Mouse (Mus musculus) spleen, postnatal 14 days (tissue): ENCODE data around the gene Ubqln4.
"Not testable (repeated sequence)": the region's sequence is repeated elsewhere in the genome, so short reads cannot be mapped to it uniquely, and the experiment has no call there.

Source experiments
- DNase-seq, 2 experiments: peaks; one replicate each; pipeline ENCODE4 v3.0.0; 2021 to 2022; ENCODE audit warnings: low spot score in 2 of 2

Gene Ubqln4

DNA sequence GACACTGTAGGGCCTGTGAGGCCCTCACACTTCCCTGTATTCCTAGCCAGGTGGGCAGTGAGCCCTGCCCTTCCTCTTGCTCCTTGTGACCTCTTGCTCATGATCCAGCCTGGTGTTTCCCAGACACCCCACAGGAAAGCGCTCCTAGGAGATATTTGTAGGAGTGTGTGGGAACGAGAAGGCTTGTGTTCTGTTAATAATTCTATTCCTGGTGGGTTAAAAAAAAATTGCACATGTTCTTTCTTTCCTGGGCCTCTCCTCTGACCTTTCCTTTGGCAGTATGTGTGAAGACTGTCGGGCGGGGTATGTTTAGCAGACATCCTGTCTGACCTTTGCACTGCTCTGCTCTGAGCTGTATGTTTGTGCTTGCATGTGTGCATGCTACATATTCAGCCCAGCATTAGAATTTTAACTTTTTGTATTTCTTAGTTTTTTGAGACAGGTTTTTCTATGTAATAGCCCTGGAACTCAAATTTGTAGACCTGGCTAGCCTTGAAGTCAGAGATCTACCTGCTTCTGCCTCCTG is 13.0 kb downstream of the Ubqln4 start:
- DNase-seq = no peak

DNA sequence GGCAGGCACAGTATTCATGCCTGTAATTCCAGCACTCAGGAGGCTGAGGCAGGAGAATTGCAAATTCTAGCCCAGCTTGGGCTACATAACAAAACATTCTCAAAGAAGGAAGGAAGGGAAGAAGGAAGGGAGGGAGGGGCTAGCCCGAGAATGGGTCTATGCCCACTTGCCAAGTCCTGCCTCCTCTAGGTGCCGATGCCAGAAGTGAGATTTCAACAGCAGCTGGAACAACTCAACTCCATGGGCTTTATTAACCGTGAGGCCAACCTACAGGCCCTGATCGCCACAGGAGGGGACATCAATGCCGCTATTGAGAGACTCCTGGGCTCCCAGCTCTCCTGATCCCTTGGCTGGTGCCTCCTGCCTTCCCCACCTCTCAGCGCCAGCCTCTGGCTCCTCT is 14.3 kb downstream of the Ubqln4 start:
- no peak for DNase-seq

GRCm38 (mm10) chr3:88568615-88569014 is 15.1 kb downstream of the Ubqln4 start:
- DNase-seq = no peak

GRCm38 (mm10) chr3:88569093-88569492 is 15.5 kb downstream of the Ubqln4 start:
- DNase-seq = no peak

DNA sequence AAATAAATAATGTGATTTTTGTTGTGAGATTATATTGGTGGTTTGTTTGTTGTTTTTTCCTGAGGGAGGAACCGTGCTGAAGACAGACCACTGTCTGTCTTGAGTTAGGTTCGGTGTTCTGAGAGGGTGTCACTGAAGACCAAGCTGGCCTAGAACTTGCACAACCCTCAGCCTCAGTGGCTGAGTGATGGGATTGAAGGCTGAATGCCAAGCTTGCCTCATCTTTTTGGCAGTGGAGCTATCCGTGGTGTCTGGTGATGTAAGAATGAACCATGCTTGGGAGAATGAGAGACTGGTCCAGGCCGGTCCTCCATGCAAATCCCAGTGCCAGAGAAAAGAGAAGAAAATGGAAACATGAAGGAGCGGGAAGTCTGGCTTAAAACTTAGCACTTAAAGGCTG is 16.1 kb downstream of the Ubqln4 start:
- no peak for DNase-seq

- DNase-seq = no peak
These were observed 16.8 kb downstream of the Ubqln4 start for GRCm38 (mm10) chr3:88570341-88570740.

DNA sequence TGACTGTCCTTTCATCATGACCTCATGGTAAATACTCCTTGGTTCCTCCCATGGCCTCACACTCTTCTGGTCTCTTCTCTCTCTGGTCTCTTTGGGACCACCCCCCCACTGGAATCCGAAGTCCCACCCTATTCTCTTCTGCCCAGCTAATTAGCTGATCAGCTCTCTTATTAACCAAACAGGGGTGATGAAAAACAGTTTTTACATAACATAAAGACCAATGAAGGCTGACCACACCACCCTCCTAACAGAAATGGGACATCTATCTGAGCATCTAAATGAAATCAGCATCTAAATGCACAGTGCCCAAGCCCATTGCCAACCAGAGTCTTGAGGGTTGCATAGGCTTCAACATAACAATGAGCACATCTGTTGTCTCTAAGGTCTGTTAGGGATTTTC is 18.3 kb downstream of the Ubqln4 start:
- no peak for DNase-seq

DNA sequence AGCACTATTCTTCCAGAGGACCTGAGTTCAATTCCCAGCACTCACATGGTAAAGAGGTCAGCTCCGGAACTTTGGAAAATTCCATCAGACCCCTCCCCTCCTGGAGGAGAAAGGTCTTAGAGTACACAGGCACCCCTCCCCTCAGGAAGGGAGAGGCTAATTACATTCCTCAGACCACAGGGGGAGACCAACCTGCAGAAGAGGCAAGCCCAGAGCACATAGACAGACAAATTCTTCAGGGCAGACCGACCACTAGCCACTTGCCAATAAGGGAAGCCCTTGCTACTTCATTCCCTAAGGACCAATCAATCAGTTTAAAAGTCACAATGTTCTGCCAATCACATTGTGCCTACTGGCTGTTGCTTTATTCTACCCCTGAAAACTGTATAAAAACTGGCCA is 19.3 kb downstream of the Ubqln4 start:
- no peak for DNase-seq

- DNase-seq = no peak
These were observed 20.3 kb downstream of the Ubqln4 start for GRCm38 (mm10) chr3:88573810-88574209.

- no peak for DNase-seq
These were observed 22.0 kb downstream of the Ubqln4 start, which contains the start of gene Ssr2 for GRCm38 (mm10) chr3:88575540-88575939. TSS of gene Ssr2 (plus strand) at chr3:88575876.

- not testable (repeated sequence) for DNase-seq
These were observed 24.3 kb downstream of the Ubqln4 start for GRCm38 (mm10) chr3:88577846-88578245.

DNA sequence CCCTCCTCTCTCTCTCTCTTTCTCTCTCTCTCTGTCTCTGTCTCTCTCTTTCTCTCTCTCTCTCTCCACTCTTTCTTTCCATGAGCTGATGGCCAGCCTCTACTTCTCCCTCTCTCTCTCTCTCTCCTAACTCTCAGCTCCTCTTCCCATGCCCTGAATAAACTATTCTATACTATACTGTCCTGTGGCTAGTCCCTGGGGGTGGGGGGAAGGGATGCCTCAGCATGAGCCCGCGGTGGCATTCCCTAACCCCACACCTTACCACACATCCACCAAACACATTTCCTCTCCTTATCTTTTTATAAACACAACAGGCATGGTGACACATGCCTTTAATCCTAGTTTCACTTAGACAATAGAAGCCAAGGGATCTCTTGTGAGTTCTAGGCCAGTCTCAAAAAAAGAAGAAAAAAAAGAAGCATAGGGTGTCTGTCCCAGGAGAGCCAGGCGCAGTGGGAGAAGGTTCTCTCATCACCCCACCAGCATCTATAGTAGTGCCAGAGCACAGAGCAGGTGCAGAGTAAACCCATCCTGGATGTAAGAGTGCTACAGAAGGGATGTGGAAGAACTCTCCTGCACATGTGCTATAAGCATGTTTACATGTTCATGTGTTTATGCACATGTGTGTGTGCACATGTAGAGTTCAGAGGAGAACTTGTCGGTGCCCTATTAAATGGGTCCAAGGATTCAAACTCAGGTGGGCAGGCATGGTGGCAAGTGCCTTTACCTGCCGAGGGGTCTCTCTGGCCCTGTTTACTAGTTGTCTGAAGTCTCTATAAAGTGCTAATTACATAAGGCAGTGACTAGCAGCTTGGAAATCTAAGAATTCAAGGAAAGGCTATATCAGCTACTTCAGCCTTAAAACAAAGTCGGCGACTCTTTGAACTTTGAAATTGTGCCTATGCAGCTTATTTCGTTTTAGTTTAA is 25.2 kb downstream of the Ubqln4 start:
- DNase-seq = no peak

DNA sequence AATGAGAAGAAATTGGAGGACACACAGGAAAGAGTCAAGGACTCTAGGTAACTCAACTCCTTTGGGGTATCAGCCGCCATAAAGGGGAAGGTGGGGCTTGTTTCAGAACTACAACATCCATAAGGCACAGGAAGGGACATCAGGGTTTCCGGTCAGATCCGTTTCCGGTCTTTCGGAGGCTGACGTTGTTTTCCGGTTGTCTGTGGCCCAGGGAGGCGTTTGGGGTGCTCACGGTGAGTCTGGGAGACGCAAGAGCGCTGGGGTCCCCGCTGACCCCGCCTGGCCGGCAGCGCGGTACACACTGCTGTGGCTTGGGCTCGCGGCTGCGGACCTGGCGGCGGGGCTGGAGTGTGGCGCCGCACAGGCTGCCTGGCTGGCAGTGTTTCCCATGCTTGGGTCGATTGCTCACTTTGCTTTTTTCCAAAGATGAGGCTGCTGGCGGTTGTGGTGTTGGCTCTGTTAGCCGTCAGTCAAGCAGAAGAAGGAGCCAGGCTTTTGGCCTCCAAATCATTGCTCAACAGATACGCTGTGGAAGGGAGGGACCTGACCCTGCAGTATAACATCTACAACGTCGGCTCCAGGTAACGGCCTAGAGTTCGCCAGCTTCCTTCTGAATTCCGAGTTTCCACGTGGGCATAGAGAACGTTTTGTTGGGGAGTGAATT is 26.0 kb downstream of the Ubqln4 start:
- DNase-seq = peak; percentile 47 to 66

DNA sequence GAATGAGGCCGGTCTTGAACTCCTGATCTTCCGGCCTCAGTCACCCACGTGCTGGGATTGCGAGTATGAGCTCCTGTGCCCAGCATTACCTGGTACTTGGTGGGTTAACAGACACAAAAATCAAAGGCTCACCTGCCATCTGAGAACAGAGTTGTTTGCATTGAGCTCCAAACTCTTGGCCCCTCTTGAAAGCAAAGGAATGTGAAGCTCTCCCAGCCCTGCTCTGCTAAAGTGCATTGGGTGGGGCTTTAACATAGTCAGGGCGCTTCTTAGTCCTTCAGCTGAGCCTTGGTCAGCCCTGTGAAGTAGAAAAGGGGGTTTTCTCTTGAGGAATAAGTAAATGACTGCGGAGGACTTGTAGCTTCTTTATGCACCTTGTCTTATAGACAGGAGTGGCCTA is 32.2 kb downstream of the Ubqln4 start:
- DNase-seq = no peak

DNA sequence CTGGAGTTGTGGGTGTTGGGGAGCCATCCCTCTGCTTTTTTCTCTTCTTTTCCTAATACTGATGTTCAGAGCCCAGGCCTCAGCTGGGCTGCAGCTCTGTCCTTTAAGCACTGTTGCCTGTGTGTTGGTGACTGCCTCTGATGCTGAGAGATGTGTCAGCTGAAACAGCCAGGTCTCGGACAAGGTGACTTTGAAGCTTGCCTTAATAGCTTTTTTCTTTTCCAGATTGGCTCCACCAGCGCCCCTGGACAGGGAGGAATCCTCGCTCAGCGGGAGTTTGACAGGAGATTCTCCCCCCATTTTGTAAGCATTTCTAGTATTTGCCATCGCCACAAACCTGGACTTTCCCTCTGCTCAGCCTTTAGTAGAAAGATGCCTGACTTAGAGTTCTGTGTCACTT is 33.1 kb downstream of the Ubqln4 start:
- DNase-seq = no peak

GRCm38 (mm10) chr3:88590246-88590645 is 36.7 kb downstream of the Ubqln4 start:
- DNase-seq = no peak

DNA sequence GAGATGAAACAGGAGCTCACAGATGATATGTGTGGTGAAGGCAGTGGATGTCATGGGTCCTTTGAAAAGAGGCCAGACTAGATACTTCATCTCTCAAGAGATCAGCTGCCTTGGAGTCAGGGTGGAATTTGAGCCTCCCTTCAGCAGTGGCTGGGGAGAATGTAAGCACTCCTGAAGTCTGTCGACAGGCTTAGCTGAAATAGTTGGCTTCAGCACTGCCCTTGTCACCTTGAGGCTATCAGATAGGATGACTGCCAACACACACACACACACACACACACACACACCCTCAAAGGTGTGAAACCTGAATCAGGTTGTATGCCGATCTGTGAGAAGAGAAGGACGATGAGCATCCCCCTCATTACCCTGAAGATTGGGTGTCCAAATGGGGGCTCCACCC is 37.5 kb downstream of the Ubqln4 start:
- DNase-seq = no peak

DNA sequence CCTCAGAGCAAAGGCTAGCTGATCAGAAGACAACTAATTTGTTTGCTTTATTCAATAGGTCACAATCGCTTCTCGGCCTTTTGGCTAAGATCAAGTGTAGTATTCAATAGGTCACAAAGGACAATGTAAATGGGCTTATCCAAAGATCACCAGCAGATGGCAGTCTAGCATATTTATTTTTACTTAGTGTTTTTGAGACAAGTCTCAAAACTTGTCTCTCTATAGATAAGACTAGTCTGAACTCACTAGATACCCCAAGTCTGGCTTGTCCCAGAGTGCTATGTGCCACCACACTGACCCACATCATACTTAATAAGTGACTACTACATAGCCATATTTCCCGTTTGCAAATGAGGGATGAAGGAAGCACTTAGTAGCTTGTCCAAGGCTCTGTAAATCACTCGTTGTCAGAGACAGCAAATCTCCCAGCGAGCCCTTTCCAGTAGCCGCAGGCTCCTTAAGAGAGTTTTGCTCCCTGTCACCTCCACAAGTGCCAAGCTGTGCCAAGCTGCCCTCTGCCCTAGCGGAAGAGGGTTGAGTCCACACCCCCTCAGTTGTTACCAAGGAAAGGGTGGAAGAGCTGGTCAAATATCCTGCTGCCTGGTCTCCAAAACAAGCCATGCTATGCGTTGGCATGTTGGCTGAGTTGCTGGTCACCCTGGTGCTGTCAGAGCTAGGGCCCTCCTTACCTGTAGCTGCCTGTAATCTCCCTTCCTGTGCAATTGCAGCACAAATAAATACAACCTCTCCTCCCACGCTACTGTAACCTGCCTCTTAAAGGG is 38.6 kb downstream of the Ubqln4 start:
- DNase-seq = peak in 1 of 2 experiments; percentile 40

- peak; percentile 11 to 25 for DNase-seq
These were observed 39.5 kb downstream of the Ubqln4 start for GRCm38 (mm10) chr3:88592942-88593576.

GRCm38 (mm10) chr3:88593893-88594580 is 40.5 kb downstream of the Ubqln4 start:
- no peak for DNase-seq

GRCm38 (mm10) chr3:88596547-88596946 is 43.0 kb downstream of the Ubqln4 start:
- not testable (repeated sequence) for DNase-seq
